Mouse (Mus musculus) cerebellum, adult 2 months (tissue): ENCODE measurements around the gene Scd3.

Experiments
- CTCF ChIP-seq: fragments of 200-500 bp; IDR thresholded peaks from 2 replicates; pipeline ENCODE4 v1.5.1; 2011; ENCODE audit warnings: low read depth, mild to moderate bottlenecking, control low read depth, low read length, moderate library complexity, borderline replicate concordance; ENCODE audit not compliant: insufficient read depth
- POLR2A ChIP-seq: fragments of 200-500 bp; IDR thresholded peaks from 2 replicates; pipeline ENCODE4 v1.6.1; 2011; ENCODE audit warnings: low read length, control low read depth, borderline replicate concordance; ENCODE audit not compliant: insufficient read depth

DNA sequence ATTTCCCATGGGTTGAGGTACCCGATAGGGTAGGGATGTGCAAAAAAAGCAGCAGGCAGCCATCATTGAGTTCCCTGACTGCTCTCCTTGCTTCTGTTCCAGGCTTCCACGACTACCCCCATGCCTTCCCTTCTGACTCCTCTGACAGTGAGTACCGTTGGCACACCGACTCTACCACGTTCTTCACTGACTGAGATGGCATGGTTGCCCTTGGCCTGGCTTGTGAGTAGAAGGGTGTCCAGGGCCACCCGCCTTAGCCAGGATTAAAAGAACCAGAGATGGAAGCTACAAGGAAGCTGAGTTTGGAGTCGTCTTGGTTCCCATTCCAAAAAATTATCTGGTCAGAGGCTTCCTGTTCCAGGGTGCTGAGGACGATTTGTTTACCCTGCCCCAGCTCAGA is 74.9 kb downstream of the Scd3 start:
- no peak for TF ChIP-seq CTCF
- TF ChIP-seq POLR2A, result no peak
